Mouse (Mus musculus): ENCODE results near the gene Rabepk. TPM values are rescaled to one million over a fixed set of nuclear protein-coding genes. Genes with fewer than 3 reads are reported as not detected.

The Rabepk gene
- polyA plus RNA-seq, 1 experiment from 2014 or later = 39.1 TPM

DNA sequence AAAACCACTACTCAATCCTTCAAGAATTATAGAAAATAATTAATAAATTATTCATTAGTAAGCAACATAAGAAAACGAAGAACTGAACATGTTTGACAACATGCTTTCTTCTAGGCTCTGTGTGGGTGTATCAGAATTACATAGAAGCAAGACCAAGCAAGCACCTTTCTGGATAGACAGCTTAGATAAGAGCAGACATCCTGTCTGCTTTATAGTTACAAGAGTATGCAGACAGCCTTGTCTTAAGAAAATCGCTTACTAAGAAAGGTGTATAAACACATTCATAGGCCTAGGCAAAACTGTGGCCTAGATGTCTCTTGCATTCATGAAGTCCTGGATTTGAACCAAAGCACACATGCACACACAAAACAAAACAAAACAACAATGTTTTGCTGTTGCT, 54.0 kb downstream of the Rabepk start:
- Histone ChIP-seq H3K36me3 (ENCODE audit: control insufficient read depth, insufficient read depth, low read length) (peaks cover 10% of the 10 kb centered on the region; the same call in 1 of the 2 replicates), H3K4me3 (ENCODE audit: low read depth, low read length) (no peak overlapping the region), H3K4me1 (ENCODE audit: control insufficient read depth, insufficient read depth, low read length) (no peaks in the 10 kb centered on the region), H3K27ac (replicated peaks; ENCODE audit: low read depth, low read length) (no peak overlapping the region), H3K27me3 (replicated peaks; ENCODE audit: control insufficient read depth, insufficient read depth, low read length) (no peaks in the 10 kb centered on the region), H3K4me2 (ENCODE audit: low read depth, low read length) (no peak overlapping the region), H3K9me3 (ENCODE audit: control insufficient read depth, low read length) (no peaks in the 10 kb centered on the region), H3K9ac (ENCODE audit: low read depth, low read length) (no peak overlapping the region)
- ATAC-seq (ENCODE audit: low read depth) = no peak
- DNase-seq (ENCODE audit: low spot score) = no peak
- WGBS = 84% methylated on average over 2 of the region's 2 CpGs

DNA sequence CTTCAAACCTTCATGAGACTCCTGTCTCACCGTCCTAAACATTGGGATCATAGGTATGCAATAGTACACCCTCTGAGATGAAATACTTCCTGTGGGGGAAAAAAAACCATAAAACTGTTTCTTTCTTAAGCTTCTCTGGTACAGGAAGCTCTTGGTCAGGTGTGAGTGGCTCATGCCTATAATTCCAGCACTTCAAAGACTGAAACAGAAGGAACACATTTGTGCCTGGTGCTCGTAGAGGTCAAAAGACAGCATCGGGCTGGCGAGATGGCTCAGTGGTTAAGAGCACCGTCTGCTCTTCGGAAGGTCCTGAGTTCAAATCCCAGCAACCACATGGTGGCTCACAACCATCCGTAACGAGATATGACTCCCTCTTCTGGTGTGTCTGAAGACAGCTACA, 55.2 kb downstream of the Rabepk start:
- no peak for DNase-seq (ENCODE audit: low spot score)
- WGBS = 84% methylated on average over 8 of the region's 8 CpGs
- no peak for ATAC-seq (ENCODE audit: low read depth)
- H3K36me3 ChIP-seq (ENCODE audit: control insufficient read depth, insufficient read depth, low read length) = peaks cover 10% of the 10 kb centered on the region; the same call in 1 of the 2 replicates
- H3K9me3 ChIP-seq (ENCODE audit: control insufficient read depth, low read length) = no peaks in the 10 kb centered on the region
- no peak overlapping the region for H3K9ac ChIP-seq (ENCODE audit: low read depth, low read length)
- no peak overlapping the region for H3K4me2 ChIP-seq (ENCODE audit: low read depth, low read length)
- no peak overlapping the region for H3K27ac ChIP-seq (replicated peaks; ENCODE audit: low read depth, low read length)
- no peaks in the 10 kb centered on the region for H3K4me1 ChIP-seq (ENCODE audit: control insufficient read depth, insufficient read depth, low read length)
- no peak overlapping the region for H3K4me3 ChIP-seq (ENCODE audit: low read depth, low read length)
- no peaks in the 10 kb centered on the region for H3K27me3 ChIP-seq (replicated peaks; ENCODE audit: control insufficient read depth, insufficient read depth, low read length)

GRCm38 (mm10) chr2:34742675-34743074, 57.0 kb downstream of the Rabepk start:
- H3K27me3 ChIP-seq (replicated peaks; ENCODE audit: control insufficient read depth, insufficient read depth, low read length) = no peaks in the 10 kb centered on the region
- no peak overlapping the region for H3K4me2 ChIP-seq (ENCODE audit: low read depth, low read length)
- WGBS = 93% methylated on average over 8 of the region's 8 CpGs
- no peaks in the 10 kb centered on the region for H3K9me3 ChIP-seq (ENCODE audit: control insufficient read depth, low read length)
- H3K27ac ChIP-seq (replicated peaks; ENCODE audit: low read depth, low read length) = no peak overlapping the region
- no peaks in the 10 kb centered on the region for H3K4me1 ChIP-seq (ENCODE audit: control insufficient read depth, insufficient read depth, low read length)
- DNase-seq (ENCODE audit: low spot score) (no peak), ATAC-seq (ENCODE audit: low read depth) (no peak)
- no peak overlapping the region for H3K4me3 ChIP-seq (ENCODE audit: low read depth, low read length)
- peaks cover 10% of the 10 kb centered on the region; the same call in 1 of the 2 replicates for H3K36me3 ChIP-seq (ENCODE audit: control insufficient read depth, insufficient read depth, low read length)
- no peak overlapping the region for H3K9ac ChIP-seq (ENCODE audit: low read depth, low read length)

DNA sequence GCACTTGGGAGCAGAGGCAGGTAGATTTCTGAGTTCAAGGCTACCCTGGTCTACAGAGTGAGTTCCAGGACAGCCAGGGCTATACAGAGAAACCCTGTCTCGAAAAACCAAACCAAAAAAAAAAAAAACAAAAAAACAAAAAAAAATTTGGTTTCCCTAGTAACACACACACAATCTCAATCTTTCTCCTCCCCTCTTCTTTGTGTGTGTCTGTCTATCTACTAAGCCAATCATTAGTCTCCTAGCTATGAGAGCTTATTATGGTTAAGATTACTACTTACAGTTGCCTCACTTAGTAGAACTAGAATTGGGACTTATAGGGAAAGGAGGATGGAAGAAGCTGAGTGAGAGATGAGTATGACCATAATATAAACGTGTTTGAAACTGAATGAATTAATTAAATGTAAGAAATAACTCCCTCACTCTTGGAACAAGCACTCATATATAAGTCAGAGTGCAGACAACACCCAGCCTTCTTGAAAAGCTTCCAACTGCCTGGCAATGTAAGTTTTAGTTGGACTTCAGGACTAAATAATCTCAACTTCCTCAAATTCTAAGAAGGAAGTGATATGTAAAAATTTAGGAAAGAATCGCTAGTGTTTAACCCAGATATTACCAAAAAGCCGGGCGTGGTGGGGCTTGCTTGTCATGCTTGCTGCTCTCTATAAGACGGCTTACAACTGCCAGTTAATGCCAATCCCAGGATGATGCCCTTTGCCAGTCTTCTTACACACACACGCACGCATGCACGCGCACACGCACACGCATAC, 58.1 kb downstream of the Rabepk start:
- Histone ChIP-seq H3K27ac (replicated peaks; ENCODE audit: low read depth, low read length) (no peak overlapping the region), H3K9ac (ENCODE audit: low read depth, low read length) (no peak overlapping the region), H3K4me1 (ENCODE audit: control insufficient read depth, insufficient read depth, low read length) (no peaks in the 10 kb centered on the region), H3K36me3 (ENCODE audit: control insufficient read depth, insufficient read depth, low read length) (peaks cover 10% of the 10 kb centered on the region; the same call in 1 of the 2 replicates), H3K27me3 (replicated peaks; ENCODE audit: control insufficient read depth, insufficient read depth, low read length) (no peaks in the 10 kb centered on the region), H3K4me3 (ENCODE audit: low read depth, low read length) (no peak overlapping the region), H3K4me2 (ENCODE audit: low read depth, low read length) (no peak overlapping the region), H3K9me3 (ENCODE audit: control insufficient read depth, low read length) (no peaks in the 10 kb centered on the region)
- ATAC-seq (ENCODE audit: low read depth) = no peak
- DNase-seq (ENCODE audit: low spot score) = no peak
- WGBS = 94% methylated on average over 12 of the region's 12 CpGs

DNA sequence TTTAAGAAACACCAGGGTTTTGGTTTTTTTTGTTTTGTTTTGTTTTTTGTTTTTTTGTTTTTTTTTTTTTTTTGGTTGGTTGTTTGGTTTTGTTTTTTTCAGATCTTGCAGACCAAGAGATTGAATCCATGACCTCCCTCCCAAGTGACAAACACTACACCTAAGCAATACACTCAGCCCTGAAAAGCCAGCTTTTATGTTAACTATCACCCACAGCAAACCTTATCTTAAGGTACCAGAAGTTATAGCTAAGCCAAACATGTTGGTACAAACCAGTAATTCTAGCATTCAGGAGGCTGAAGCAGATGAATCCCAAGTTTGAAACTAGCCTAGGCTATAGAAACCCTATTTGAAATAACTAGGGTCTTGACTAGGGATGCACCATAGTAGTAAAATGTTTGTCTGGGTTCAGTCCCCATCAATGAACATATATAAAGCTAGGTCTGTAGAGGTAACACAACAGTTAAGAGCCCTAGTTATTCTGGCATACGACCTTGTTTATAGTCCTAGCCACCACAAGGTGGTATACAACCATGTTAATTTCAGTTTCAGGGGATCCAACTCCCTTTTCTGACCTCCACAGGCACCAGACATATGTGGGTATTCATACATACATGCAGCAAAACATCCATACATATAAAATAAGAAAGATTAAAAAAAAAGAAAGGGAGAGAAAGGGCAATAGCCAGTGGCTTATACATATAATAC, 59.9 kb downstream of the Rabepk start:
- no peaks in the 10 kb centered on the region for H3K9me3 ChIP-seq (ENCODE audit: control insufficient read depth, low read length)
- no peak overlapping the region for H3K27ac ChIP-seq (replicated peaks; ENCODE audit: low read depth, low read length)
- H3K4me2 ChIP-seq (ENCODE audit: low read depth, low read length) = no peak overlapping the region
- H3K9ac ChIP-seq (ENCODE audit: low read depth, low read length) = no peak overlapping the region
- 82% methylated on average over 1 of the region's 1 CpGs for WGBS
- H3K4me3 ChIP-seq (ENCODE audit: low read depth, low read length) = no peak overlapping the region
- no peaks in the 10 kb centered on the region for H3K27me3 ChIP-seq (replicated peaks; ENCODE audit: control insufficient read depth, insufficient read depth, low read length)
- no peak for ATAC-seq (ENCODE audit: low read depth)
- H3K36me3 ChIP-seq (ENCODE audit: control insufficient read depth, insufficient read depth, low read length) = peaks cover 10% of the 10 kb centered on the region; the same call in 1 of the 2 replicates
- no peak for DNase-seq (ENCODE audit: low spot score)
- H3K4me1 ChIP-seq (ENCODE audit: control insufficient read depth, insufficient read depth, low read length) = no peaks in the 10 kb centered on the region

DNA sequence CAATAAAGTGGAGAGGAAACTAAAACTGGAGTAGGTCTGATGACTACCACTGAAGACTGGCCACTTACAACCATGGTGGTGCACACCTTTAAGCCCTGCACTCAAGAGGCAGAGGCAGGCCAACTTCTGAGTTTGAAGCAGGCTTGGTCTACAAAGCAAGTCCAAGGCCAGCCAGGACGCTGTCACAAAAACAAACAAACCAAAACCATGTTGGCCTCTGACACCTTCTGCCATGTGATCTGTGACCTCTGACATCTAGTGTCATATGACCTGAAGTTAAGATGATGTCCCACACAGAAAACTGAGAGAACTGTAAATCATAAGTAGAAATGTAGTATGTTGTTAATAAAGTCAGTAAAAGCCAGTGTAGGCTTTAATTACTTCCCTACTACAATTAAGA, 61.8 kb downstream of the Rabepk start:
- Histone ChIP-seq H3K27me3 (replicated peaks; ENCODE audit: control insufficient read depth, insufficient read depth, low read length) (no peaks in the 10 kb centered on the region), H3K36me3 (ENCODE audit: control insufficient read depth, insufficient read depth, low read length) (no peaks in the 10 kb centered on the region), H3K27ac (replicated peaks; ENCODE audit: low read depth, low read length) (no peak overlapping the region), H3K4me1 (ENCODE audit: control insufficient read depth, insufficient read depth, low read length) (no peaks in the 10 kb centered on the region), H3K9ac (ENCODE audit: low read depth, low read length) (no peak overlapping the region), H3K9me3 (ENCODE audit: control insufficient read depth, low read length) (no peaks in the 10 kb centered on the region), H3K4me2 (ENCODE audit: low read depth, low read length) (no peak overlapping the region), H3K4me3 (ENCODE audit: low read depth, low read length) (no peak overlapping the region)
- 41% methylated on average over 1 of the region's 1 CpGs for WGBS
- no peak for ATAC-seq (ENCODE audit: low read depth)
- DNase-seq (ENCODE audit: low spot score) = no peak

DNA sequence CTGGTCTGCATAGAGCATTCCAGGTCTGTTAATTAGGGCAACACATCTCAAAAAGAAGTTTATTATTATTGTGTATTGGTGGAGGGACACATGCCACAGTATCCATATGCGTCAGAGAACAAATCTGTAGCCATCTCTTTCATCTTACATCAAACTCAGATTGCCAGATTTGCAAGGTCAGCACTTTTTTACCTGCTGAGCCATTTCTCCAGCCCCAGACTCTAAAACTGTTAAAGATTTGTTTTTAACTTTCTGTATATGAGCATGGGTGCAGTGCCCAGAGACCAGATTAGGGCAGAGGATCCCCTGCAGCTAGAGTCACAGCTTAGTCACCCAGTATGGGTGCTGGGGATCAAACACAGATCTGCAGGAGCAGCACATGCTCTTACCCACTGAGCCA, 63.1 kb downstream of the Rabepk start:
- WGBS = 77% methylated on average over 1 of the region's 1 CpGs
- no peaks in the 10 kb centered on the region for H3K4me1 ChIP-seq (ENCODE audit: control insufficient read depth, insufficient read depth, low read length)
- no peaks in the 10 kb centered on the region for H3K9me3 ChIP-seq (ENCODE audit: control insufficient read depth, low read length)
- no peak overlapping the region for H3K4me2 ChIP-seq (ENCODE audit: low read depth, low read length)
- ATAC-seq (ENCODE audit: low read depth) = no peak
- H3K27ac ChIP-seq (replicated peaks; ENCODE audit: low read depth, low read length) = no peak overlapping the region
- DNase-seq (ENCODE audit: low spot score) = no peak
- H3K4me3 ChIP-seq (ENCODE audit: low read depth, low read length) = no peak overlapping the region
- no peaks in the 10 kb centered on the region for H3K27me3 ChIP-seq (replicated peaks; ENCODE audit: control insufficient read depth, insufficient read depth, low read length)
- no peak overlapping the region for H3K9ac ChIP-seq (ENCODE audit: low read depth, low read length)
- no peaks in the 10 kb centered on the region for H3K36me3 ChIP-seq (ENCODE audit: control insufficient read depth, insufficient read depth, low read length)

Measured in embryonic facial prominence, embryonic 14.5 days (tissue).